Mouse (Mus musculus) megakaryocyte, embryonic 14.5 days (primary cell): ENCODE measurements around the gene Ppp2r2c.

Experiments
- FLI1 ChIP-seq: IDR thresholded peaks from 2 replicates; pipeline ENCODE4 v1.6.1; 2012; ENCODE audit warnings: low read length, inconsistent platforms, mixed read lengths
- GATA1 ChIP-seq: IDR thresholded peaks from 3 replicates; pipeline ENCODE4 v1.6.1; 2012; ENCODE audit warnings: mixed read lengths, low read length, inconsistent platforms, borderline replicate concordance

DNA sequence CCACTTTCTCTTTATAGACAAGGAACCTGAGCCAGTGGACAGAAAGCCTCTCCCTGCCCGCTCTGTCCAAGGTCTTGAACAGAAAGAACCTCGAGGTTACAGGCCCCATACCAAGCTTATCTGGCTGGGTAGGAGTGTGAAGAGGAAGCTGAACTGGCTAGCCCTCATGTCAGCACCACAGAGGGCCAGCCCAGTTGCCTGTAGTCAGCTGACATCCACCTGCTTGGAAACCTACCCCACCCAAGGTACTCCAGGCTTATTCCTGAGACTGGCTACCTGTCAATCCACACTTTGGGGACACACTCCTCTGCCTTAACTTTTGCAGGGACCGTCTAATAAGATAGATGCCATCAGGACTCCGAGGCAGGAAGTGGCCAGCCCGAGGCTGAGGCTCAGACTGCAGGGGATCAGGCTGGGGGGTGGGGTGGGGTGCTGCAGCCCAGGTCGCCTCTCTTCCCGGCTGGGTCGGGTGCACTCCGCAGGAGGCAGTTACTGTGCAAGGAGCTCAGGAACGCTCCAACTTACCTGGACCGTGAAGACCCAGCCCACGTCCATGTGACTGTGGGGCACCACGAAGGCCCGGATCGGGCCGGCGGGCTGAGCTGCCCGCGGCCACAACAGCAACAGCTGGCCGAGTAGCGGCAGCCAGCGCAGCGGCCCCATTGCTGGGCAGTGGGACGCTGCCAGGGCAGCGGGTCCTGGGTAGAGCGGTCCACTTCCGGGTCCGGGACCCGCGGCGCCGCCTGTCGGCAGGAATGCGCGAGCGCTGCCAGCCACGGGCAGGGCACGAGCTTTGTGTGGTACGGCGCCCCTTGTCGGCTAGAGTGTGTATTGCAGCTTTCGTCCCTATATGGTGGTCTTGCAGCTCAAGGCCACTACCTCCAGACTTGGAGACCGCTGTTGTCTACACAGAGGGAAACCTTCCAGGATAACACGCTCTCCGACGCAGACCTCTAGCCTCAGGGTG lies 38.1 kb upstream of the Ppp2r2c start, which contains the start of gene Man2b2:
- no peak for TF ChIP-seq GATA1
- no peak for TF ChIP-seq FLI1
